Mouse (Mus musculus): ENCODE measurements at regions not wholly inside any gene's neighbourhood (a gene's known extent, or its start where the extent isn't known, plus 50 kb on each side); places are given as distances from the start of the nearest gene placed in this dataset.

GRCm38 (mm10) chr14:47795062-47795461 lies 146.8 kb downstream of the Ktn1 start:
- H3K4me1 ChIP-seq (ENCODE audit: insufficient read depth, low read length): no peaks in the 10 kb centered on the region
- no peak overlapping the region for H3K4me2 ChIP-seq (replicated peaks; ENCODE audit: low read depth, low read length)
- no peak overlapping the region for H3K27ac ChIP-seq (ENCODE audit: low read length)
- H3K4me3 ChIP-seq (ENCODE audit: low read length): no peak overlapping the region
- ATAC-seq (ENCODE audit: low FRiP score, low TSS enrichment): no peak
- 88% methylated on average over 4 of the region's 4 CpGs for WGBS
- no peaks in the 10 kb centered on the region for H3K9me3 ChIP-seq (ENCODE audit: low read length)
- no peak overlapping the region for H3K9ac ChIP-seq (replicated peaks; ENCODE audit: low read length)
- H3K36me3 ChIP-seq (ENCODE audit: insufficient read depth, low read length): no peaks in the 10 kb centered on the region
- H3K27me3 ChIP-seq (ENCODE audit: insufficient read depth, low read length): no peaks in the 10 kb centered on the region

DNA sequence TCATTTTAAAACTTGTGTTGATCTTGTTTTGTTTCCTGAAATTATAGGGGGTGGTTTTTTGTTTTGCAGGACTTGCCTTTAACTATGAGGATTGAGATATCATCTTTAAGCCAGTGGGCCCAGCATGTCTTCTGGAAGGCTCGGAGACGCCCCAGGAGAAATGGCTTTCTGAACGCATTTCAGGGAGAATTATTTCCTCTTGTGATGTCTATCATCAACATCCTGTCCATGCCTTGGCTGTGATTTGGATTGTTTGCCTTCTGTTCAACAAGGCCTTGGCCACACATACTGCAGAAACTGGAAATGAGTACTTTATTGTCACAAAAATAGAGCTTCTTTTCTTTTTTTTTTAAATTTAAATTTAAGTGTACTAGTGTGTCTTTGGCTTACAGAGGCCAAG lies 150.0 kb downstream of the Ktn1 start:
- Histone ChIP-seq H3K4me2 (replicated peaks; ENCODE audit: low read depth, low read length) (no peak overlapping the region), H3K27me3 (ENCODE audit: insufficient read depth, low read length) (no peaks in the 10 kb centered on the region), H3K4me1 (ENCODE audit: insufficient read depth, low read length) (no peaks in the 10 kb centered on the region), H3K9ac (replicated peaks; ENCODE audit: low read length) (no peak overlapping the region), H3K4me3 (ENCODE audit: low read length) (no peak overlapping the region), H3K36me3 (ENCODE audit: insufficient read depth, low read length) (no peaks in the 10 kb centered on the region), H3K9me3 (ENCODE audit: low read length) (no peaks in the 10 kb centered on the region), H3K27ac (ENCODE audit: low read length) (no peak overlapping the region)
- ATAC-seq (ENCODE audit: low FRiP score, low TSS enrichment): no peak
- WGBS: 64% methylated on average over 3 of the region's 3 CpGs

- Histone ChIP-seq H3K36me3 (ENCODE audit: insufficient read depth, low read length) (no peaks in the 10 kb centered on the region), H3K4me1 (ENCODE audit: insufficient read depth, low read length) (no peaks in the 10 kb centered on the region), H3K4me2 (replicated peaks; ENCODE audit: low read depth, low read length) (no peak overlapping the region), H3K4me3 (ENCODE audit: low read length) (no peak overlapping the region), H3K9ac (replicated peaks; ENCODE audit: low read length) (no peak overlapping the region), H3K9me3 (ENCODE audit: low read length) (no peaks in the 10 kb centered on the region), H3K27me3 (ENCODE audit: insufficient read depth, low read length) (no peaks in the 10 kb centered on the region), H3K27ac (ENCODE audit: low read length) (no peak overlapping the region)
- WGBS: 59% methylated on average over 2 of the region's 2 CpGs
- no peak for ATAC-seq (ENCODE audit: low FRiP score, low TSS enrichment)
These were observed 151.3 kb downstream of the Ktn1 start for GRCm38 (mm10) chr14:47799564-47799963.

GRCm38 (mm10) chr14:47805202-47805601 lies 157.0 kb downstream of the Ktn1 start:
- Histone ChIP-seq H3K4me1 (ENCODE audit: insufficient read depth, low read length) (no peaks in the 10 kb centered on the region), H3K4me2 (replicated peaks; ENCODE audit: low read depth, low read length) (no peak overlapping the region), H3K9me3 (ENCODE audit: low read length) (no peaks in the 10 kb centered on the region), H3K27ac (ENCODE audit: low read length) (no peak overlapping the region), H3K36me3 (ENCODE audit: insufficient read depth, low read length) (no peaks in the 10 kb centered on the region), H3K9ac (replicated peaks; ENCODE audit: low read length) (no peak overlapping the region), H3K4me3 (ENCODE audit: low read length) (no peak overlapping the region), H3K27me3 (ENCODE audit: insufficient read depth, low read length) (no peaks in the 10 kb centered on the region)
- 53% methylated on average over 1 of the region's 1 CpGs for WGBS
- 0 out of 2 replicates have a peak, but pooled peaks have one; percentile 42 for ATAC-seq (ENCODE audit: low FRiP score, low TSS enrichment)

DNA sequence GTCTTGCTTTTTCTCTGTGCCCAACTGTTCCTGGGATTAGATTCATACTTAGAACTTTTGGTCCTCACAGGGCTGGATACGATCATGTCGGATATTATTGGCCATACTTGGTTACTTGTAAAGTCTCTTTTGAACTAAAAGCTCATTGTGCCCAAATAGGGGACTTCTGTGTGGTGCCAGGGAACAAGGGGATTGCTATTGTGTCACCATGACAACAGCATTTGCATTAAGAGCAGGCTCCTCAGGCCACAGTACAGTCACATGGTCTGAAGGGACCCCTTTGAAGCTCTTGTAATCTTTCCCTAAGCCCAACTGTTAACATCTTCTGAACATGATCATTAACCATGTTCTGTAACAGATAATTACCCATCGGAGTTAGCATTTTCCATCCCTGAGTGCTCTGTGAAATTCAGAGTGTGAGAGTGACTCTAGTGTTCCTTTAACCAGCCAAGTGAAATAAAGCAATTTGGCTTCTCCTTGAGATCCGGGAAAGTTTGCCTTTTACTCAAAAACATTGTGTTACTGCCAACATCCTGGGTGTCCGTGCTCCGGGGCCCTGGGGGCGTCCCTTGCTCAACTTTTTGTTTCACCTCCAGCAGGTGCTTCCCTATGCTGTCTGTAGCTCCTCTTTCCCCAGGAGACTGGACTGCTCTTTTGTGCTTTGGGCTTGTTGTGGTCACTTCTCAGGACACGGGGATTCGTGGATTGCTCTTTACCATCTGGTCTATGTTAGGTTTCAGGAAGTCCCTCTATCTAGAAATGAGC lies 157.7 kb downstream of the Ktn1 start:
- Histone ChIP-seq H3K9ac (replicated peaks; ENCODE audit: low read length) (no peak overlapping the region), H3K9me3 (ENCODE audit: low read length) (no peaks in the 10 kb centered on the region), H3K4me3 (ENCODE audit: low read length) (no peak overlapping the region), H3K4me2 (replicated peaks; ENCODE audit: low read depth, low read length) (no peak overlapping the region), H3K27me3 (ENCODE audit: insufficient read depth, low read length) (no peaks in the 10 kb centered on the region), H3K4me1 (ENCODE audit: insufficient read depth, low read length) (no peaks in the 10 kb centered on the region), H3K27ac (ENCODE audit: low read length) (no peak overlapping the region), H3K36me3 (ENCODE audit: insufficient read depth, low read length) (no peaks in the 10 kb centered on the region)
- ATAC-seq (ENCODE audit: low FRiP score, low TSS enrichment): no peak
- WGBS: 38% methylated on average over 9 of the region's 9 CpGs

DNA sequence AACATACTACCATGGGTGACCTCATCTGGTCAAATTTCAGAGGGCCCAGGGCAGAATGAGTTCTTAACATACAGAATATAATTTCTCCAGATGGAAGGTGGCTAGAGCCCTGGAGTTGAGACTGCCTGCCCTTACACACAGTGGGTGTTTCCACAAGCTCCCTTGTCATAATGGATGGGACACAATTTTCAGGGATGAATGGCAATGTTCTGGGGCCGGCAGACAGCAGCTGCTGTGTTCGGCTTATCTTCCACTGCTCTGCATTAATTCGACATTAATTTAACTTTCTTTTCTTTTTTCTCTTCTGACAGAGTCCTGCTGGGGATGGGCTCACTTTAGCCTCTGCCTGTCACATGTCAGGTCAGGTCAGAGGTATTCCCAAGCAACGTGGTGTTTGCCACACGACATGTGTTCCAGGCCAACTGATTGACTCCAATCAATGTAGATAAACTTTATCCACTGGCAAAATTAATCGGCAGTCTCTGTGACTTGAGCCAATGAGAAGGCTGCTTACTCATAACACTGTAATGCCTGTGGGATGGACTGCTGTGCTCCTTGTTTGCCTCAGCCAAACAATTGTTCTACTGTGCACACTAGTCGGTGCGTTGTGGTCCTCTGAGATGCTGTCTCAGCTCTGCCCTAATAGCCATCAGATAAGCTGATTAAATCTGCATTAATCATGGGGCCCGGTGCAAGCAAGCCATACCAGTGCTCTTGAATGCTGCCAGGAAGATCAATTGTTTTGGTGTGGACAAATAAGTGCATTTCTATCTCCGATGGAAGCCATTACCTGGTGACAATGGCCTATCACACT lies 160.1 kb downstream of the Ktn1 start:
- 70% methylated on average over 10 of the region's 10 CpGs for WGBS
- Histone ChIP-seq H3K36me3 (ENCODE audit: insufficient read depth, low read length) (no peaks in the 10 kb centered on the region), H3K9ac (replicated peaks; ENCODE audit: low read length) (no peak overlapping the region), H3K27ac (ENCODE audit: low read length) (no peak overlapping the region), H3K4me2 (replicated peaks; ENCODE audit: low read depth, low read length) (no peak overlapping the region), H3K4me3 (ENCODE audit: low read length) (no peak overlapping the region), H3K4me1 (ENCODE audit: insufficient read depth, low read length) (no peaks in the 10 kb centered on the region), H3K9me3 (ENCODE audit: low read length) (no peaks in the 10 kb centered on the region), H3K27me3 (ENCODE audit: insufficient read depth, low read length) (no peaks in the 10 kb centered on the region)
- no peak for ATAC-seq (ENCODE audit: low FRiP score, low TSS enrichment)

GRCm38 (mm10) chr14:47818224-47818623 lies 170.0 kb downstream of the Ktn1 start:
- H3K4me3 ChIP-seq (ENCODE audit: low read length): no peak overlapping the region
- no peak overlapping the region for H3K4me2 ChIP-seq (replicated peaks; ENCODE audit: low read depth, low read length)
- H3K27ac ChIP-seq (ENCODE audit: low read length): no peak overlapping the region
- H3K4me1 ChIP-seq (ENCODE audit: insufficient read depth, low read length): no peaks in the 10 kb centered on the region
- no peak overlapping the region for H3K9ac ChIP-seq (replicated peaks; ENCODE audit: low read length)
- H3K36me3 ChIP-seq (ENCODE audit: insufficient read depth, low read length): no peaks in the 10 kb centered on the region
- peaks cover 3% of the 10 kb centered on the region; the same call in 1 of the 2 replicates for H3K9me3 ChIP-seq (ENCODE audit: low read length)
- no peak for ATAC-seq (ENCODE audit: low FRiP score, low TSS enrichment)
- H3K27me3 ChIP-seq (ENCODE audit: insufficient read depth, low read length): no peaks in the 10 kb centered on the region
- 64% methylated on average over 3 of the region's 3 CpGs for WGBS

DNA sequence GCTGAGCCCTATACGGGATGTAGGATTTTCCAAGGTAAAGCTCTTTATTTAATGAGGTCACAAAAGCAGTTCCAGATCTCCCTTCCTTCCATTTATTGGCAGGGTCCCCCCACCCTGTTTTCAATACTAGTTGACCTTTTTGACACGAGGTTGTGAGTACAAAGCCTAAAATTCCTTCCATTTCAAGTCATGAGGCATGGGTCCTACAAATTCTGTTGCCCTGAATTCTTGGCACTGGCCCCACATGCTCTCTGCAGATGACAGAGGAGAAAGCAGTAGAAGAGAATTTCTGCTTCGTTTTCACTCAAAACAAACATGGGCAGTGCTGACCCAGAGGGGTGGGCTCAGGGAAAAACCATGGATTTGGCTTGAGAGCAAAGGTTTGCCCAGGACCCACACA lies 170.4 kb downstream of the Ktn1 start:
- Histone ChIP-seq H3K27me3 (ENCODE audit: insufficient read depth, low read length) (no peaks in the 10 kb centered on the region), H3K27ac (ENCODE audit: low read length) (no peak overlapping the region), H3K4me2 (replicated peaks; ENCODE audit: low read depth, low read length) (no peak overlapping the region), H3K36me3 (ENCODE audit: insufficient read depth, low read length) (no peaks in the 10 kb centered on the region), H3K4me1 (ENCODE audit: insufficient read depth, low read length) (peaks cover 4% of the 10 kb centered on the region; the same call in 1 of the 2 replicates), H3K4me3 (ENCODE audit: low read length) (no peak overlapping the region), H3K9me3 (ENCODE audit: low read length) (peaks cover 3% of the 10 kb centered on the region; the same call in 1 of the 2 replicates), H3K9ac (replicated peaks; ENCODE audit: low read length) (no peak overlapping the region)
- 69% methylated on average over 3 of the region's 3 CpGs for WGBS
- no peak for ATAC-seq (ENCODE audit: low FRiP score, low TSS enrichment)

DNA sequence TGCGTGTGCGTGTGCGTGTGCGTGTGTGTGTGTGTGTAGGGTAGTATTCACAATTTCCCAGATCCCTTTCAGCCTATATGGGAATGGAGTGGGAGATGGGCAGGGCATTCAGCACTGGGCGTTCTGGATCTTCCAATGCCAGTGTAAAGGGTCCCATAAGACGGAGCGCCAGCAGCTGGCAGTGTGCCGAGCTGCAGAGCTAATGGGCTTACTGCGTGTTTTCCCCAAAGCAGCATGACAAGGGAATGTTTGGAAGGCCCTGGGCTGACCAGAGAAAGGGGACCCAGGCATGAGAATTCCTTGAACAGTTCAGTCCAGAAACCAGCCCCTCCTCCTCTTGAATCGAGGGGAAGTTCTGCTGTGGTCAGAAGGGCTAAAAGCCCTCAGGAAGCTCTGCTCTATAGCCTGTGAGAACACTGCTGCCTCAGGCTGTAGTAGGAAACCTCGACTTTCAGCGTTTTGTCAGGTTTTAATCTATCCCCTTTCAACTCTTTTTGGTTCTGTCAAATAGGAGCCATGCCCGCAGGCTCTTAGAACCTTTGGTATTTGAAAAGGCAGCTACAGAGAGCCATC lies 172.4 kb downstream of the Ktn1 start:
- no peak for ATAC-seq (ENCODE audit: low FRiP score, low TSS enrichment)
- Histone ChIP-seq H3K27me3 (ENCODE audit: insufficient read depth, low read length) (no peaks in the 10 kb centered on the region), H3K36me3 (ENCODE audit: insufficient read depth, low read length) (no peaks in the 10 kb centered on the region), H3K9me3 (ENCODE audit: low read length) (no peaks in the 10 kb centered on the region), H3K27ac (ENCODE audit: low read length) (no peak overlapping the region), H3K9ac (replicated peaks; ENCODE audit: low read length) (no peak overlapping the region), H3K4me3 (ENCODE audit: low read length) (no peak overlapping the region), H3K4me1 (ENCODE audit: insufficient read depth, low read length) (peaks cover 7% of the 10 kb centered on the region; the same call in 1 of the 2 replicates), H3K4me2 (replicated peaks; ENCODE audit: low read depth, low read length) (no peak overlapping the region)
- WGBS: 74% methylated on average over 13 of the region's 13 CpGs
